Mouse (Mus musculus) ES-E14 (cell line): ENCODE results near the gene Dapp1. TPM values are rescaled to one million over a fixed set of nuclear protein-coding genes. Genes with fewer than 3 reads are reported as not detected.

Experiments used
- DNase-seq: peaks from one replicate; pipeline ENCODE4 v3.0.0-alpha.2; 2013; ENCODE audit warnings: low read depth, low spot score
- H3K27ac ChIP-seq: 2 replicates; pipeline ENCODE4 v1.5.1; 2012; ENCODE audit warnings: low read depth, mild to moderate bottlenecking, low read length, moderate library complexity, mixed read lengths; ENCODE audit not compliant: poor library complexity, insufficient read depth, severe bottlenecking
- H3K36me3 ChIP-seq: 2 replicates; pipeline ENCODE4 v1.6.1; 2012; ENCODE audit warnings: mild to moderate bottlenecking, low read length, moderate library complexity, mixed read lengths; ENCODE audit not compliant: control insufficient read depth, poor library complexity, insufficient read depth, severe bottlenecking
- H3K4me1 ChIP-seq, 2 experiments: fragments of 150-350 bp in 1 of 2; sonication (generic) in 1 of 2; 2 replicates each; pipeline ENCODE4 v1.6.1; 2012; ENCODE audit warnings: low read length in 2 of 2, mild to moderate bottlenecking in 1 of 2, mixed read lengths in 1 of 2; ENCODE audit not compliant: control insufficient read depth in 2 of 2, insufficient read depth in 2 of 2, poor library complexity in 1 of 2
- H3K4me3 ChIP-seq, 2 experiments: fragments of 150-350 bp in 1 of 2; sonication (generic) in 1 of 2; 2 replicates each; pipeline ENCODE4 v1.5.1; 2012; ENCODE audit warnings: low read length in 2 of 2, low read depth in 1 of 2, mild to moderate bottlenecking in 1 of 2, mixed read lengths in 1 of 2; ENCODE audit not compliant: insufficient read depth in 1 of 2, poor library complexity in 1 of 2, severe bottlenecking in 1 of 2
- H3K9ac ChIP-seq: 2 replicates; pipeline ENCODE4 v1.6.1; 2012; ENCODE audit warnings: low read depth, mild to moderate bottlenecking, low read length, mixed read lengths; ENCODE audit not compliant: poor library complexity, insufficient read depth, severe bottlenecking
- H3K9me3 ChIP-seq: fragments of 150-350 bp; sonication (generic); 2 replicates; pipeline ENCODE4 v1.6.1; 2012; ENCODE audit warnings: low read depth, mild to moderate bottlenecking, low read length; ENCODE audit not compliant: control insufficient read depth, insufficient read depth
- CHD2 ChIP-seq: IDR thresholded peaks from 2 replicates; pipeline ENCODE4 v1.6.1; 2014; ENCODE audit warnings: mild to moderate bottlenecking, low read depth, low read length, inconsistent platforms
- HCFC1 ChIP-seq: IDR thresholded peaks from 2 replicates; pipeline ENCODE4 v1.6.1; 2012; ENCODE audit warnings: low read length, inconsistent platforms, borderline replicate concordance; ENCODE audit not compliant: insufficient read depth
- MAFK ChIP-seq: IDR thresholded peaks from 2 replicates; pipeline ENCODE4 v1.6.1; 2014; ENCODE audit warnings: mild to moderate bottlenecking, low read depth, low read length, inconsistent platforms; ENCODE audit not compliant: insufficient read depth
- ZC3H11A ChIP-seq: IDR thresholded peaks from 2 replicates; pipeline ENCODE4 v1.6.1; 2012; ENCODE audit warnings: low read depth, mild to moderate bottlenecking, inconsistent platforms, low read length, borderline replicate concordance
- ZNF384 ChIP-seq: IDR thresholded peaks from 2 replicates; pipeline ENCODE4 v1.6.1; 2012; ENCODE audit warnings: low read depth, low read length, inconsistent platforms
- in situ Hi-C, 2 experiments: fragments of 600-800 bp; cut with MboI; formaldehyde crosslinking; loops; one replicate each; pipeline ENCODE4 v1.15.1; 2025; ENCODE audit warnings: low sequenced_read_pairs in 2 of 2, inconsistent platforms in 1 of 2; ENCODE audit not compliant: unreplicated experiment in 2 of 2
- total RNA-seq: library from RNA; depleted of rRNA; stranded (reverse); fragments of 300-350 nt; gene quantifications from 2 replicates; pipeline ENCODE4 v1.2.3, GENCODE M21; 2012

Gene Dapp1
- total RNA-seq, 1 experiment = 6.8 TPM

GRCm38 (mm10) chr3:138012351-138012750 is 31.0 kb upstream of the Dapp1 start:
- in situ Hi-C loops = no loop called here
- Histone ChIP-seq H3K4me1 (no peaks in the 10 kb centered on the region), H3K36me3 (no peaks in the 10 kb centered on the region)

GRCm38 (mm10) chr3:138008152-138008551 is 26.8 kb upstream of the Dapp1 start:
- DNase-seq = no peak

More at GRCm38 (mm10) chr3:138012351-138012750, 31.0 kb upstream of the Dapp1 start:
- no peak overlapping the region for H3K27ac ChIP-seq
- no peaks in the 10 kb centered on the region for H3K9me3 ChIP-seq
- TF ChIP-seq MAFK (no peak), ZC3H11A (no peak), ZNF384 (no peak), CHD2 (no peak), HCFC1 (no peak)
- no peak overlapping the region for H3K9ac ChIP-seq
- no peak overlapping the region for H3K4me3 ChIP-seq
- DNase-seq = no peak

GRCm38 (mm10) chr3:138006896-138007295 is 25.6 kb upstream of the Dapp1 start:
- Histone ChIP-seq H3K4me3 (no peak overlapping the region), H3K27ac (no peak overlapping the region), H3K36me3 (no peaks in the 10 kb centered on the region), H3K9me3 (no peaks in the 10 kb centered on the region), H3K9ac (no peak overlapping the region), H3K4me1 (no peaks in the 10 kb centered on the region)
- no peak for DNase-seq
- in situ Hi-C loops = no loop called here
- no peak for TF ChIP-seq ZC3H11A
- no peak for TF ChIP-seq HCFC1
- TF ChIP-seq ZNF384 = no peak
- TF ChIP-seq CHD2 = no peak
- TF ChIP-seq MAFK = no peak

More at GRCm38 (mm10) chr3:138008152-138008551, 26.8 kb upstream of the Dapp1 start:
- H3K4me1 ChIP-seq = no peaks in the 10 kb centered on the region
- H3K4me3 ChIP-seq = no peak overlapping the region
- no peak overlapping the region for H3K9ac ChIP-seq
- TF ChIP-seq HCFC1 (no peak), ZC3H11A (no peak), ZNF384 (no peak), MAFK (no peak), CHD2 (no peak)
- no peak overlapping the region for H3K27ac ChIP-seq
- no peaks in the 10 kb centered on the region for H3K9me3 ChIP-seq
- in situ Hi-C loops = no loop called here
- no peaks in the 10 kb centered on the region for H3K36me3 ChIP-seq

- no peak overlapping the region for H3K27ac ChIP-seq
- no peak for DNase-seq
- no peak overlapping the region for H3K9ac ChIP-seq
- 0 out of 4 replicates have a peak, but pooled peaks cover 0 to 1% of the 10 kb centered on the region in 2 experiments for H3K4me1 ChIP-seq
- no peaks in the 10 kb centered on the region for H3K36me3 ChIP-seq
- in situ Hi-C loops = no loop called here
- H3K9me3 ChIP-seq = no peaks in the 10 kb centered on the region
- H3K4me3 ChIP-seq = no peak overlapping the region
- TF ChIP-seq MAFK (no peak), ZC3H11A (no peak)
Observed at GRCm38 (mm10) chr3:138003264-138003663, 21.9 kb upstream of the Dapp1 start.

- Histone ChIP-seq H3K9ac (no peak overlapping the region), H3K36me3 (no peaks in the 10 kb centered on the region), H3K9me3 (no peaks in the 10 kb centered on the region), H3K4me1 (0 out of 4 replicates have a peak, but pooled peaks cover 0 to 1% of the 10 kb centered on the region in 2 experiments), H3K27ac (no peak overlapping the region), H3K4me3 (no peak overlapping the region)
- TF ChIP-seq ZNF384 (no peak), MAFK (no peak), ZC3H11A (no peak), HCFC1 (no peak), CHD2 (no peak)
- in situ Hi-C loops = no loop called here
- DNase-seq = no peak
Observed at GRCm38 (mm10) chr3:138002545-138002944, 21.2 kb upstream of the Dapp1 start.
